Mouse (Mus musculus): ENCODE data around the gene Akap1. TPM values are rescaled to one million over a fixed set of nuclear protein-coding genes. Genes with fewer than 3 reads are reported as not detected.
A peak's percentile ranks its signal among the peaks of the same experiment; 100 is the strongest.
"Not testable (repeated sequence)": the region's sequence is repeated elsewhere in the genome, so short reads cannot be mapped to it uniquely, and the experiment has no call there.

Gene Akap1
- total RNA-seq, 2 experiments from 2014 or later = 114 TPM

DNA sequence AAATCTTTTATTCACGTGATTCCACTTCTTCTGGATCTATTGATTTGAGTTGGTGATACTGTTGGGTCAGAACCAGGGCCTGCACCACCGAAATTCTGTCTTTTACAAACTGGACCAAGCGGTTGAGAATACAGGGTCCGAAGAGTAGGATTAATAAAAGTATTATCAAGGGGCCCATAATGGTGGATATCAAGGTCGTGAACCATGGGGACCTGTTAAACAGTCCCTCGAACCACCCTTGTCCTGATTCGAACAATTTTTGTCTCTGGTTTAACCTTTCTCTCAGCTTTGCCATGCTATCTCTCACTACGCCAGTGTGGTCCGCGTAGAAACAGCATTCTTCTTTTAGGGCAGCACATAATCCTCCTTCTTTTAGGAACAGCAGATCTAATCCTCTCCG lies 26.5 kb upstream of the Akap1 start:
- DNase-seq = not testable (repeated sequence)

DNA sequence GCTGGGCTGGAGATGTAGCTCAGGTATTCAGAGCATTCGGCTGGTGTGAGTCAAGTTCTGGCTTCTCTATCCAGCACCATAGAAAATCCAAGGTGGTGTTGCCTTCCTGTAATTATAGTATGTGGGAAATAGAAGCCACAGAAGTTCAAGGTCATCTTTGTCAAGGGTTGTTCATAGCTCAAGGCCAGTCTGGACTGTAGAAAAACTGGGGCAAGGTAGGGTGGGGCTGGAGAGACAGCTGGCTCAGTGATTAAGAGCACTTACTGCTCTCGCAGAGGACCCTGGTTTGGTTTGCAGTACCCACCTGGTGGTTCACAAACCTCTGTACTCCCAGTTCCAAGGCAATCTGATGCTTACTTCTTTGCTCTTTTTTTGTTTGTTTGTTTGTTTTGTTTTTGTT lies 24.6 kb upstream of the Akap1 start:
- intact Hi-C loops (cut with DNase I) = no loop called here

More for the DNA sequence above, 26.5 kb upstream of the Akap1 start:
- intact Hi-C loops (cut with DNase I) = not testable (repeated sequence)

DNA sequence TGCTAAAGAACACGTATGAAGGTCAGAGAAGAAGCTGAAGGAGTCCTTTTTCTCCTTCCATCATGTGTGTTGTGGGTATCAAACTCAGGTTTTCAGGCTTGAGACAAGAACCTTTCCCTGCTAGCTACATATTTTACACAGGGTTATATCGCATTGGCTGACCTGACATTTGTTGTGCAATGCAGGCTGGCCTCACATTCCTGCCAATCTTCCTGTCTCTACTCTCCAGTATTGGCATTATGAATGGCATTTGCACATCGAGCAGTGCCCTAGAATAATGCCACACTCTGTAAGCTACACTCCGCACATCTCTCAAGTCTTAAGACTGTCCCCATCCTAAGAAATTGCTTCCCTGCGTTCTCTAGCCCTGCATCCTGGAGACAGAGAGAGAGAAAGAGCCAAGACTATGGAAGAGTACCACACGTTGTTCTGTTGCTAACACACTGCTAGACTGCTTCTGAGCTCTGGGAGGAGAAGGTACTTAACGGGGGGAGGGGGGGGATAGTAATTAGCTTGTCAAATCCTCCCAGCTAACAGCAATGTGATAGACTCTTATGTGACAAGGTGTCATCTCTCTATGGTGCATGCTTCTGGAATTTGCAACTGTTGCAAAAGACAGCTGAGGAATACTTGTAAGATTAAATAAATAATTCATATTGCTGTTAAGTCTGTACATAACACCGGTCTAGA lies 20.1 kb upstream of the Akap1 start:
- DNase-seq = no peak
- intact Hi-C loops (cut with DNase I) = loop anchor here (1.0 kb wide), 1 partner anchor 14 kb away; no protein-coding TSS in a partner anchor

More for the DNA sequence above, 24.6 kb upstream of the Akap1 start:
- DNase-seq = no peak

DNA sequence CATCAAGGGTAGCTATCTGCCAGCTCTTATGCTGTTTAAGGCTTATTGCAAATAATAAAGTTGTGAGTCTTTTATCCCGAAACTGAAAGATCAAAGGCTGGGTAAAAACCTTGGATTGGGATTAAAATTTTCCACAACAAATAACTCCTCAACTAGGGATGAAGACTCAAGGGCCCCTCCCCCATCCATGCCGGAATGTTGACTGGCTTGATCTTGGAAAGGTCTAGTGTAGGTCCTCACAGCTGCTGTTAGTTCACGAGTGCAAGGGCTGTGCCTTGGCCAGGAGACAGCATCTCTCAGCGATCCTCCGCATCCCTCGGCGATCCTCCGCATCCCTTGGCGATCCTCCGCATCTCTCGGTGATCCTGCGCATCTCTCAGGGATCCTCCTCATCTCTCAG lies 13.6 kb upstream of the Akap1 start:
- intact Hi-C loops (cut with DNase I) = no loop called here
- no peak for DNase-seq

DNA sequence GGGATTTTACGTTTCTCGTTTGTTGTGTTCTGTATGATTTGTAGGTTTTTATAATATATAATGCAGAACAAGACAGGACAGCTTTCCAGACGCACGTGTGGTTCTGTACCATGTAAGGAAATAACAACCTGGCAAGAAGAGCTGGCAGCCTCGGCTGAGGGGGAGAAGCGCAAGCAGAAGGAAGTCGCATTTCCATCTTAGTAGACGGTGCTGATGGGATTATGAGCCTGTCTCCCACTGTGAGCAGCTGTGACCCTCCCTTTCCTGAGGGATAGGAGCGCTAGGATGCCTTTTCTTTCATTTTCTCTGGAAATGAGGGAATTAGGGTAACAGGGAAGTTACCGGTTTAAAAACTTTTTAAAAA lies 9.3 kb upstream of the Akap1 start:
- DNase-seq = no peak
- intact Hi-C loops (cut with DNase I) = no loop called here

DNA sequence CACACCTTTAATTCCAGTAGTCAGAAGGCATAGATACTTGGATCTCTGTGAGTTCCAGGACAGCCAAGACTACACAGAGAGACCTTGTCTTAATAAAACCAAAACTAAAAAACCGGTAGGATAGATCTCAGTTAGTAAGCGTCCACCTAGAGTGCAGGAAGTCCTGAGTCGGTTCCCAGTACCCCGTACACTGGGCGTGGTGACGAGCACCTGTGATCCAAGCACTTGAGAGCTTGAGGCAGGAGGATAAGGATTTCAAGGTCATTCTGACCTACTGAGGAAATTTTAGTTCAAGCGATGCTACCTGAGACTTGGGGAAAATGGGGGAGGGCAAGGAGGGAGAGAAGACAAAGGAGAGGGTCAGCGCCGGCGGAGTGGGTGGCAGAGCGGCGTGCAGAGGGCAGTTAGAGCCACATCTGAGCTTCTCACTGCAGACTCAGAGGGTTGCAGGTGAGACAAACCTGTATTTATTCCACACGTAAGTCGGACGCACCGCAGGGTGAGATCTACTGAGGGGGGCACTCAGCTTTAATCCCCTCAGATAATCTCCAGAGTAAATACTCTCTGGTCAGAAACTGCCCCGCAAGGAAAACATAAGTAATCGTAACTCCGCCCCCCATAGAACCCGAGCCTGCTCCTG lies 8.8 kb upstream of the Akap1 start:
- DNase-seq = no peak
- intact Hi-C loops (cut with DNase I) = no loop called here

DNA sequence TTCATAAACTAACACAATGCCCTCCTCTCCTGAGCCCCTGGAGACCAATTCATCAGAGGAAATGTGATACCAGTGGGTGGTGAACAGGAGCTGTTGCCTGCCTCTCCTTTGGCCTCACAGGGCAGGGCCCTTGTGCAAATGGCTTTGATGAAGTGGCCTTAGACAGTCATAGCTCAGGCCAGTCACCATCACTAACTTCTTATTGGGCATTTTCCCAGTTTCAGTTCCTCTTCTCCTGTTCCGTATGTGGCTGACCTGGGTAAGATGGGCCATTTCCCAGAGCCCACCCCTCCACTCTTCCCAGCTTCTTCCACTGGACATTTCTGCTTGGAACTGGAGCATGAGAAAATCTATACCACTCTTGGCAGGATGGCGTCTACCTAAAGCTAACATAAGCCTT lies 5.1 kb upstream of the Akap1 start:
- no peak for DNase-seq
- intact Hi-C loops (cut with DNase I) = no loop called here

DNA sequence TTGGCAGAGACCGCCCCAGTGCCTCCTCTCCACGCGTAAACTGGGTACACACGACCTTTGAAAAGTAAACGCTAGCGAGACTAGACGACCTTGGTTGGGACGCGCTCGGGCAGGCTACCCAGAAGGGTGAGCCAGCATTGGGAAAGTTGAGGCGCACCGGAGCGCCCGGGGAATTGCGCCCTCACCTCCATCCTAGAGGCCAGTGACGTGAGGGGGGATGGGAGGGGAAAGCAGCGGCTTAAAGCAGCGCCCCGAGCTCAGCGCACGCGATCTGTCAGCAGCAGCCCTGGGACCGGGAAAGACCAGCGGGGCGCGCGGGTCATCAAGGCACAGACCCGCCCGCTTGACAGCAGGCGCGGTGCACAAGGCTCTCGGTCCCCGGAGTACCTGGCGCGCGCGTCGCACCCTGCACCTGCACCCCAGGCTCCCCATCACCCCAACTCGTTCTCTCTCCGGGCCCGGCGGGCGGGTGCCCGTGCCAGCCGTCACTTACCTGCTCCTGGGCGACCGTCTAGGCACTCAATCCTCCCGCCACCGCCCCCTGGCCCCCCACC lies 405 bp downstream of the Akap1 start:
- intact Hi-C loops (cut with DNase I) = loop anchor here (2.0 to 5.0 kb wide), 2 partner anchors 39 to 93 kb away; partner anchors contain the start of gene Scpep1
- peak; percentile 56 to 63 for DNase-seq

DNA sequence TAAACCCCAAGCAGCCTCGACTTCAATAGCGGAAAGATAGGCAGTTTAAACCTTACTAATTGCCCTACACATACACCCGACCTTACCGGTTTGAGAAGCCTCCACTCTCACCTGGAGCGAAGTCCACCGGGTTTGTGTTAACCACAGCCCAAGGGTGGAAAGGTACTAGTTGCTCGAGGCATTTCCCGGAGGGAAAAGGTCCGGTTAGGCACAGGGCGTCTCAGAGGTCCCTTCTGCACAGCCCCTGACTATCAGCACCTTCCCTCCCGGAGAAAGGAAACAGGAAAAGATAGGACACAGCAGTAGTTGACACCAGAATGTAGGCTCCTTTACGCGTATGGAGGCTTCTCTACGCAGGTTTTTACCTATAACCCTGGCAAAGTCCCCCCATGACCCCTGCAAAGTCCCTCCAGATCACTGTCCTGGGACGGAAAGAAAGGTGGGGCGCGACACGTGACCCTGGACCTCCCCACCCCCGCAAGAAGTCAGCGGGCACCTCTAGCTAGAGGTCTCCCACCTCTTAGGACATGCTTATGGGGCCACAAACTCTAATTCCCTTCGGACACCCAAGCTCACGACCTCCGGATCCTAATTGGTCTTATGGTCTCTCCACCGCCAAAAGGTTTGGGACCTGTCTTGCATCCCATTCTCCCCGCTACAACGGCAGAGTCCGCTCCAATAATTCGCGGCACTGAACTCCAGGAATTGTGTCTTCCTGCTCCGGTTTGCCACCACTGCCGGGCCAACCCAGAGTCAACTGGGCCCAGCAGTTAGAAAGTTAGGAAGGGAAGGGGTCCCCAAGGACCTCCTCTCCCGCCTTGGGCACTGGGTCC lies 1.1 kb downstream of the Akap1 start:
- DNase-seq = peak in 1 of 2 experiments; percentile 32
- intact Hi-C loops (cut with DNase I) = loop anchor here (5.0 kb wide), 1 partner anchor 94 kb away; the partner anchor contains the start of gene Scpep1

DNA sequence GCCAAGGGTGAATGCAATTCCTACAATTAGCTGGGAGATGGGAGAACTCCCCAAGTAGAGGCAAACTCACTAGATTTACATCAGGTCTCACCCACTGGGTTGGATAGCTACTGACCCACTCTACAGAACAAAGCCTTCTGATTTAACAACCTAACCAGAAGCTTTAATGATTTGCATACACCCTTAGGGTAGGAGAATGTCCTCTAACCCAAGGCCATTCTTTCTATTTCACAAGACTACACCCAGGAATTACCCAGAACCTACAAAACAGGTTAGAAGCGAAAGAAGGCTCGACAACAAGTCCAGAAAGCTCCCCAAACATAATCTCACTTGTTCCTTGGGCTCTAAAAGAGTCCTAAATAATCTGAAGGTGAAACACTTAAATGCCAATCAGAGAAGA lies 2.0 kb downstream of the Akap1 start:
- intact Hi-C loops (cut with DNase I) = loop anchor here (5.0 kb wide), 1 partner anchor 95 kb away; the partner anchor contains the start of gene Scpep1
- DNase-seq = no peak

DNA sequence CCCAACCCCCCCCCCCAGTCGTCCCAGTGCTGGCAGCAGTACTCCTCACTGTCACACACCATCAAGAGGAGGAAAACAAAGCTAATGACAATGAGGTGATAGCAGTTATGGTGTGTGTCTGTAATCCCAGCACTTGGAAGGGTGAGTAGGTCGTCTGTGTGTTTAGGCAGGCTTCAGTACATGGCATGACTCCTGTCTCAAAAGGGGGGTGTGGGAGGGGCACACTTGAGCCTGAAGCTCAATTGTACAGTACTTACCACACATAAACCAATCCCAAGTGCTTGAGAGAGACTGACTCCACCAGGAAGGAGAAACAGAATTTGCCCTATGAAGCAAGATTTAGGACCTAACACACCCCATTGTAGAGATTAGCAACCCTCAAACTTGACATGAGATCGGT lies 3.3 kb downstream of the Akap1 start:
- intact Hi-C loops (cut with DNase I) = loop anchor here (5.0 kb wide), 1 partner anchor 96 kb away; the partner anchor contains the start of gene Scpep1

DNA sequence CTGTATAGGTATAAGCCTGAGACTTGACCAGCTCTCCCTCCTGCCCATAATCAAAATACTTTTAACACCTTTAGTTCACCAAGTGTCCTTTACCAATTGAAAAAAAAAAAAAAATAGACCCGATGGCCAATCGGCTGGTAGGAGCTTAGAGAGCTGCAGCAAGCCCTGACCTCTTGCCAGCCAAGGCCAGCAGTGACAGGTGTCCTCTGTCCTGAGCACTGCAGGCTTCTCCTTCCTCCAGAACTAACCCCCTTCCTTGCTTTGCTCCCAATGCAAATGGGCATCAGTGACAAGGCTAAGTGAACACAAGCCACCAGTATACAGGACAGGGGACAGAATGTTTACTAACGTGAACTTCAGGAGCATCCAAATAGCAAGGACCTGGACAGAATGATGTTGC lies 3.7 kb downstream of the Akap1 start:
- no peak for DNase-seq
- intact Hi-C loops (cut with DNase I) = loop anchor here (5.0 kb wide), 1 partner anchor 97 kb away; the partner anchor contains the start of gene Scpep1

More for the DNA sequence above, 3.3 kb downstream of the Akap1 start:
- no peak for DNase-seq

DNA sequence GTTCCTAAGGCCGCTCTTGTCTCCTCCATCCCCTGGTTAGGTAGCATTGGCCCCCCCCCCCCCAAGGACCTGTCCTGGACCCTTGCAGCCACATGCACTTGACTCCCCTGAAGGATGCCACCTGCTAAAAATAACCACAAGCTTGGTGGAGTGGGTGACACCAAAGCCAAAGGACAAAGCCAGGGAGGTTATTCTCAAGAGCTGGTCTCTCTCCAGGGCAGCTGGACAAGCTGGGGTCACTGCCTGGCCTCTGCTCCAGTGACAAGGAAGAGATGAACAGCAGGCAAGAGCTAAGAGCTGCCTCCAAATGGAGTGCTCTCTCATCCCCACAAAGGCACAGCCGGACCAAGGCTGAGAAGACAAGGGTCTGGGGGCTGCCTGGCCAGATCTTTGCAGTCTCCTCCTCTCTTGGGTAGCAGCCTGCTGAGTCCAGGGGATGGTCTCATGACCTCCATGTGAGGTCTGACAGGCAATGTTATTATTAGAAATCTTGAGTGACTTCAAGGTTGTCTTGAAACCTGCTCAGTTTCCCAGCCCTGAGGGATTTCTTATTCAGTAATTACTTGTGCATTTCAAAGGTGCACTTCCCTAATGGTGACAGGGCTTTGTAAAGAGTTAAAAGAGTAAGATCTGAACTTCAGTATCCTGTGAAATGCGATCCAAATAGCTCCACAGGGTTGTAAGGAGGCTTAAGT lies 6.9 kb downstream of the Akap1 start:
- intact Hi-C loops (cut with DNase I) = no loop called here
- DNase-seq = peak in 1 of 2 experiments; percentile 62

DNA sequence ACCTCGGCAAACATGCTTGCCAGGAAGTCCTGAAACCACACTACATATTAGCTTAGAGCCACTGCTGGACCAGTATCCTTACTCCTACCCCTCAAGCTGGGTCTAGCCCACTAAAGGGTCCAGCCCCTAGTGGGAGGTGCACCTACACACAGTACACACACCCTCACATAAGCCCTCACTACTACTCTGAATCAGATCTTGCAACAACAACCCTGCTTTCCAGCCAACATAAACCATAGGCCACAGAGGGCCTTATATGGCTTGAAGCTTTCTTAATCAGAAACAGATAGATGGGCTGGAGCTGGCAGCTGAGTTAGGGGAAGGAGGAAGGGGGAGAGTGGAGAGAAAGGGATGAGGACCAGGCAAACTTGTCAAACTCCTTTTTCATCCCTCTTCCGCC lies 8.0 kb downstream of the Akap1 start:
- intact Hi-C loops (cut with DNase I) = no loop called here
- DNase-seq = no peak

DNA sequence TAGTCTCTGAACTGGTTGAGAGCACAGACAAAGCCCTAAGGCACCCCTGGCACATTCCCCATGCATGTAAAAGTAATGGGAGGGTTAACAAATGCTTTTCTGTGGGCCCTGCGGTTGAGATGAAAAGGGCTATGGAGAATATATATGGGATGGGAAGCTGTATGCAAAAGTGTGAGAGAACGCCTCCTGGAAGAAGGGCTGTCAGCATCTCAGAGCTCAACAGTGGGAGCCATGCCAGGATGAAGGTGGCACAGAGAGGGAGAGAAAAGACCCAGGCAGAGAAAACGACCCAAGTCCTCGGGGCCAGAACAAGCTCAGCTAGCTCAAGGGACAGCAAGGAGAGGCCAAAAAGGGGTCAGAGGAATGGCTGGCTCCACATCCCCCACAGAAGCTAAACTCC lies 8.6 kb downstream of the Akap1 start:
- DNase-seq = no peak
- intact Hi-C loops (cut with DNase I) = no loop called here

DNA sequence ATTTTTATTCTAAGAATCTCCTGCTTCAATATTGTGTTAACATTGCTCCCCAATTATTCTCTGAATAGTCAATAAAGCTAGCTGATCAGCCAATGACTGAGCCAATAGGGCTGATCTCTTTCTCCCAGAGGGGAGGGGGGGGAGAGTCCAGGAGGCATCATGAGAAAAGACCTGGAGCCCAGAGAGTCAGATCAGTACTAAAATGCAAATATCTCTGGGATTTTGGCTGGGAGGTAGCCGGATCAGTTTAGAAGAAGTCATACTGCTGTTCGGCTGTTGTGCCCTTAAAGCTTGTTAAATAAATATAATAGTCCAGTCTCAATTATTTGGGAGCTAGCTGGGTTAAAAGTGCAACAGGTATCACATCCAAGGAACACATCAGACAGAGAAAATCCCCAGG lies 10.8 kb downstream of the Akap1 start:
- intact Hi-C loops (cut with DNase I) = no loop called here
- no peak for DNase-seq

DNA sequence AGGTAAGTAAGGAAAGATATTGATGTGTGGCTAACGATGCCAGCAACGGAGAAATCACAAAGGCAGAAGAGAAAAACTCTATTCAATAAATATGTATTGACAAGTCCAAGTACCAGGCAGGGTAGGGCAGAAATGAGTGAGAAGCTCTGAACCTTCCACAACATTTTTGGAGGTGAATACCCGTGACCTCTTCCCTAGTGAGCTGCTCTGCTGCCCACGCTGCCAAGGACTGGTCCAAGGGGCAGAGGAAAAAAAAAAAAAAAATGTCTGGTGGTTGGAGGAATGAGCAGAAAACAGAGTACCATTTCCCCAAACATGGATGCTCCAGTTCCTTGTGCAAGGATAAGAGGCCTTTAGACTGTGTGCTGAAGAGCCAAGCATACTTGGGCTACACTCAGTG lies 11.6 kb downstream of the Akap1 start:
- DNase-seq = no peak
- intact Hi-C loops (cut with DNase I) = no loop called here

DNA sequence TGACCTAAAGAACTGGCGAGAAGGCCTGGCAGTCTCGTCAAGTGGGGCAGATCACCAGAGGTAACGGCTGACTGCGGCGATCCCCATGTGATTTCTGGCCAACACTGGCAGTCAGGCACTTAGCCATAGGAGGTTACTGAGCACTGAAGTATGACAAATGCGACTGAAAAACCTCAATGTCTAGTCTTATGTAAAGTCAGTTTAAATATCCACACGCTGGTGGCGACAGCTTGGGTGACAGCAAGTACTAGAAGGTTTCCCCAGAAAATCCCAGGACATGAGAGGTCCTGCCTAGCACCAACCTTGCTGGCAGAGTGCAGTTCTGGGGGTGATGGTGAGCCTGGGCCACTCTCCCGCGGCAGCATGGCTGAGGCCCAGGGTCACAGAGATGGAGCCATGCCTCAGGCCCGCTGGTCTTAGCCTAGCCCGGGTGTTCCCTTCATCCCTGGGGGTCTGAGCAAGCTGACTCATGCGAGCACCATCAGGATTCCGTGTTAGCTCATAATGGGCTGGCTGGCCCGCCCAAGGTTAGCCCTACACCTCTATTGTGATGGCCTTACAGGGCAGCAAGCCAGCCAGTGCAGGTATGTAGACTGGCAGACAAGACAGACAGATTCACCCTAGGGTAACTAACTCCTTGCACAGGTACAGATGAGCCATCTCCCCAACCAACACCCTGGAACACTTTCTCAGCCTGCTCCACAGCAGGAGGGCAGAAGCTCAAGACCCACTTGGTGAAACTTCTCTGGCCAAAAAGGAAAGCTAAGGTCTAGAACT lies 13.1 kb downstream of the Akap1 start:
- DNase-seq = peak in 1 of 2 experiments; percentile 50
- intact Hi-C loops (cut with DNase I) = no loop called here

DNA sequence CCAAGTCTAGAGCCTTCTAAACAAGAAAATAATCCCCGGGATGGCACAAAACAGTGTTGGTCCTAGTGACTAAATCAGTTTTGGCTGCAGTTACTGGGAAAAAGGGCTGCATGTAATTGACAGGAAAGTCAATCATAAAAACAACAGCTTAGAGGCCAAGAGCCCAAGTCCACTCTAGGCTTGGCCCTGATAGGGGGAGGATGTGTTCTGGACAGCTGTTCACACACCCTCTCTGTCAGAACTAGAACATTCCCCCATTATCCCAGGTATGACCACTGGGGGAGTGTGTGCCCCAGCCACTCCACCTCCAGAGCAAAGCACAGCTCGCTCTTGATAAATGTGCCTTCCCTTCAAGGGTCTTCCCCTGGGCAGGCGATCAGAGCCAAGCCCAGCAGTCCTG lies 14.7 kb downstream of the Akap1 start:
- intact Hi-C loops (cut with DNase I) = loop anchor here (5.0 kb wide), 1 partner anchor 123 kb away; the partner anchor contains the start of gene Coil
- peak in 1 of 2 experiments; percentile 54 for DNase-seq

Measured in heart, postnatal 14 days (tissue).